Mouse (Mus musculus): ENCODE data around the gene Pspn. TPM values are rescaled to one million over a fixed set of nuclear protein-coding genes. Genes with fewer than 3 reads are reported as not detected.

The Pspn gene
- polyA plus RNA-seq, 1 experiment from 2014 or later: 0.37 TPM

DNA sequence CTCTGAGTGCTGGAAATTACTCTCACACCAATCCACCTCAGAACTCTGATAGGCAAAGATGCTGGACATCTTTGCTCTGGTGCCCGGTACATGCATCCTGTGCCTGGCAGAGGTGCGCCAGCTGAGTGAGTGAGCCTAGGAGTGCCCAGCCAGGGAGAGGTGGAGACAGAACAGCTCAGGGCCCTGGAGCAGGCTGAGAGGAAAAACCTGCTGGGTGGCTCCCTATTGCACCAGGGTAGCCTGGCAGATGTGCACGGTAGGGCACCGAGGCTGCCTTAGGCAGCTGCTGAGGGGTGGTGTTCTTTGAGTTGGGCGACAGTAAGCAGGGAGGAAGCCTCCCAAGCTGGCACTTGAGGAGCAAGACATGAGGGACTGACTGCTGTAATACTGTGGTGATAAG is 17.8 kb downstream of the Pspn start, which contains the start of gene Acer1:
Acer1 (minus strand) TSS at position 114 of the 400 bp plus-strand sequence.
- ATAC-seq: no peak
- no peak within 1 kb of the TSS for H3K27ac ChIP-seq (ENCODE audit: low read length)
- H3K27me3 ChIP-seq (replicated peaks; ENCODE audit: insufficient read depth, low read length): no peaks in the 10 kb centered on the region
- WGBS: 56% methylated on average over 5 of the region's 5 CpGs
- H3K36me3 ChIP-seq (ENCODE audit: insufficient read depth, low read length): no peaks in the 10 kb centered on the region
- TF ChIP-seq CTCF (IDR thresholded peaks at IDR 0.05) (no peak), EP300 (IDR thresholded peaks at IDR 0.05) (no peak)
- H3K4me2 ChIP-seq (replicated peaks; ENCODE audit: low read depth, low read length): no peak within 1 kb of the TSS
- no peaks in the 10 kb centered on the region for H3K4me1 ChIP-seq (ENCODE audit: insufficient read depth, low read depth, low read length)
- no peak within 1 kb of the TSS for H3K9ac ChIP-seq (replicated peaks; ENCODE audit: low read depth)
- H3K4me3 ChIP-seq (ENCODE audit: low read depth, low read length): no peak within 1 kb of the TSS
- no peaks in the 10 kb centered on the region for H3K9me3 ChIP-seq (ENCODE audit: low read length)
- DNase-seq (ENCODE audit: low spot score): no peak

DNA sequence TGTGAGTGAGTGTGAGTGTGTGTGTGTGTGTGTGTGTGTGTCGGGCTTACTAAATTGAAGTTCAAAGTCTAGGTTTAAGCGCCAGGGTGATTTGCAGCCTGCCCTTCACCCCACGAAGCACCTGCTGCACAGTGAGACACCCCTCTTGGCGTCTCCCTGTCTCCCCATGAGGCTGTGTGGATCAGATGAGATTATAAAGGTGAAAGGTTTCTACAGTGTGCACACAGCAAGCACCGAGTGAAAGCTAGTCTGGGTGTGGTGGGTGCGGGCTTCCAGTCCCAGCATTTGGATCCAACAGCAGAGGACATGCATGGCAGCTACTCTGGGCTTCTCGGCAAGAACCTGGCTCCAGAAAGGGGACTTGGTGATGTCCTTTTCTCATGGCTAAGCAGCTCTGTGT is 18.8 kb downstream of the Pspn start:
- WGBS: 73% methylated on average over 7 of the region's 7 CpGs
- Histone ChIP-seq H3K36me3 (ENCODE audit: insufficient read depth, low read length) (no peaks in the 10 kb centered on the region), H3K4me3 (ENCODE audit: low read depth, low read length) (no peak overlapping the region), H3K27ac (ENCODE audit: low read length) (no peak overlapping the region), H3K27me3 (replicated peaks; ENCODE audit: insufficient read depth, low read length) (no peaks in the 10 kb centered on the region), H3K4me1 (ENCODE audit: insufficient read depth, low read depth, low read length) (no peaks in the 10 kb centered on the region), H3K4me2 (replicated peaks; ENCODE audit: low read depth, low read length) (no peak overlapping the region), H3K9ac (replicated peaks; ENCODE audit: low read depth) (no peak overlapping the region), H3K9me3 (ENCODE audit: low read length) (no peaks in the 10 kb centered on the region)
- DNase-seq (ENCODE audit: low spot score): no peak
- no peak for TF ChIP-seq CTCF (IDR thresholded peaks at IDR 0.05)
- no peak for ATAC-seq

DNA sequence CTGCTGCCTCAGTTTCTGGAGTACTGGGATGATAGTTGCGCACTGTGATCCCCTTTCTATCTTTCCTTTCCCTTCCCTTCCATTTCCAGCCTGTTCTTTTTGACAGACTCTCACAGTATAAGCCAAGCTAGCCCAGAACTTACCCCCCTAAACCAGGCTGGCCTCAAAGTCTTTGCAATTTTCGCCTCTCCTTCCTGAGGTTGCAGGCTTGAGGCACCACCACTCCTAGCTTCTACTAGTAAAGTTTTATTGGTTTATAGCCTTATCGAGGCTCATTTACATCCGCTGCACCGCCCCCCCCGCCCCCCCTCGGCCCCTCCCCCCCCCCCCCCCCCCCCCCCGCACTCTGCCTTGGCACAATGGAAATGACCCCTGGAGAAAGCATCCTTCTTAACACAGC is 20.3 kb downstream of the Pspn start:
- no peaks in the 10 kb centered on the region for H3K27me3 ChIP-seq (replicated peaks; ENCODE audit: insufficient read depth, low read length)
- no peak for DNase-seq (ENCODE audit: low spot score)
- no peaks in the 10 kb centered on the region for H3K36me3 ChIP-seq (ENCODE audit: insufficient read depth, low read length)
- no peaks in the 10 kb centered on the region for H3K4me1 ChIP-seq (ENCODE audit: insufficient read depth, low read depth, low read length)
- H3K4me2 ChIP-seq (replicated peaks; ENCODE audit: low read depth, low read length): no peak overlapping the region
- no peaks in the 10 kb centered on the region for H3K9me3 ChIP-seq (ENCODE audit: low read length)
- H3K27ac ChIP-seq (ENCODE audit: low read length): no peak overlapping the region
- H3K9ac ChIP-seq (replicated peaks; ENCODE audit: low read depth): no peak overlapping the region
- H3K4me3 ChIP-seq (ENCODE audit: low read depth, low read length): no peak overlapping the region
- WGBS: 32% methylated on average over 7 of the region's 8 CpGs
- no peak for ATAC-seq
- TF ChIP-seq EP300 (IDR thresholded peaks at IDR 0.05) (no peak), CTCF (IDR thresholded peaks at IDR 0.05) (no peak)

DNA sequence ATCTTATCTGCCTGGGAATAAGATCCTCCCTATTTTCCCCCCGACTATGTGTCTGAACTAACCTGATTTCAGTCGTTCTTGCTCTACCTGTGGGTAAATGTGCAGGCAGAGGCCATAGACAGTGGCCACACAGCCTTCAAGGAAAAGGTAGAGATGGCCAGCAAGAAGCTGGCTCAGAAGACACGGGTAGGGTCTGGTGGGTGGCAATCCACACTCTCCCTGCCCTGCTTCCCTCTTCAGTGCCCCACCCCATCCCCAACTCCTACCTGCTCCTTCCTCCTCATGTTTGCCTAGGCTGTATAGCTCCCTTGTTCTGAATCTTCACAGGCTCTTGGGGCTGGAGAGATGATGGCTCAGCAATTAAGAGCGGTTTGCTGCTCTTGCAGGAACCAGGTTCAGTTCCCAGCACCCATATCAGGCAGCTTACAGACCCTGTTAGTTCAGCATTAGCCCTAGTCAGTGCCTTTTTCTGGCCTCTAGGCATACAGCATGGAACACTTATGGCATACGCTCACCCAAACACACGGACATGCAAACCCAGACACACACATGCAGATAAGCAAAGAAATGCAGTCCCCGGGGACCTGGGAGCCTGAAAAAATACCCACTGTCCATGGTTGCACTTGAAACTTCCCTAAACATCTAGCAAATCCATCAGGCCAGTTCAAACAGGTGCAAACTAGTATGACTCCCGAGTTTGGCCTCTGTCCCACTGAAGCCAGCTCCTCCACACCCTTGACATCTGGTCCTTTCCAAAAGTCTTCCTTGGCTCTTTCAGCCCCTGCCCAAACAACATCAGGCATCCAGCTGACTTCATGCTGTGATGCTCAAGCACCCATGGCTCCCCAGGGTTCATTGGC is 23.1 kb downstream of the Pspn start:
- H3K27ac ChIP-seq (ENCODE audit: low read length): no peak overlapping the region
- H3K4me2 ChIP-seq (replicated peaks; ENCODE audit: low read depth, low read length): no peak overlapping the region
- DNase-seq (ENCODE audit: low spot score) (no peak), ATAC-seq (no peak)
- no peaks in the 10 kb centered on the region for H3K4me1 ChIP-seq (ENCODE audit: insufficient read depth, low read depth, low read length)
- TF ChIP-seq CTCF (IDR thresholded peaks at IDR 0.05) (no peak), EP300 (IDR thresholded peaks at IDR 0.05) (no peak)
- H3K9me3 ChIP-seq (ENCODE audit: low read length): no peaks in the 10 kb centered on the region
- no peak overlapping the region for H3K9ac ChIP-seq (replicated peaks; ENCODE audit: low read depth)
- 64% methylated on average over 8 of the region's 8 CpGs for WGBS
- no peaks in the 10 kb centered on the region for H3K27me3 ChIP-seq (replicated peaks; ENCODE audit: insufficient read depth, low read length)
- H3K36me3 ChIP-seq (ENCODE audit: insufficient read depth, low read length): no peaks in the 10 kb centered on the region
- H3K4me3 ChIP-seq (ENCODE audit: low read depth, low read length): no peak overlapping the region

DNA sequence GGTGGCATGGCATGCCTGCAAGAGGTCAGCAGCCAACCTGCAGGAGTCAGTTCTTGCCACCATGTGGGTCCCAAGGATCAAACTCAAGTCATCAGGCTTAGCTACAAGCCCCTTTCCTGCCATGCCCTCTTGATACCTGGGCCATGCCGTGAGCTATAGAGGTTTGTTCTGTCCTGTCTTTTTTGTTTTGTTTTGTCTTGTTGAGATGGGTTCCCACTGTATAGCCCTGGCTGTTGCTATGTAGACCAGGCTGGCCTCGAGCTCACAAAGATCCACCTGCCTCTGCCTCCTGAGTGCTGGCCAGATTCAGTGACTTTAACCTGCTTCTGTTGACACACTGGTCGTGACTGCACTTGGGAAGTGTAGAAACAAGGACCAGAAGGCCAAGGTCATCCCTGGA is 24.4 kb downstream of the Pspn start:
- Histone ChIP-seq H3K9ac (replicated peaks; ENCODE audit: low read depth) (no peak overlapping the region), H3K27me3 (replicated peaks; ENCODE audit: insufficient read depth, low read length) (no peaks in the 10 kb centered on the region), H3K27ac (ENCODE audit: low read length) (no peak overlapping the region), H3K4me3 (ENCODE audit: low read depth, low read length) (no peak overlapping the region), H3K9me3 (ENCODE audit: low read length) (no peaks in the 10 kb centered on the region), H3K36me3 (ENCODE audit: insufficient read depth, low read length) (no peaks in the 10 kb centered on the region), H3K4me2 (replicated peaks; ENCODE audit: low read depth, low read length) (no peak overlapping the region), H3K4me1 (ENCODE audit: insufficient read depth, low read depth, low read length) (no peaks in the 10 kb centered on the region)
- DNase-seq (ENCODE audit: low spot score): no peak
- TF ChIP-seq EP300 (IDR thresholded peaks at IDR 0.05) (no peak), CTCF (IDR thresholded peaks at IDR 0.05) (no peak)
- WGBS: 70% methylated on average over 3 of the region's 3 CpGs
- no peak for ATAC-seq

DNA sequence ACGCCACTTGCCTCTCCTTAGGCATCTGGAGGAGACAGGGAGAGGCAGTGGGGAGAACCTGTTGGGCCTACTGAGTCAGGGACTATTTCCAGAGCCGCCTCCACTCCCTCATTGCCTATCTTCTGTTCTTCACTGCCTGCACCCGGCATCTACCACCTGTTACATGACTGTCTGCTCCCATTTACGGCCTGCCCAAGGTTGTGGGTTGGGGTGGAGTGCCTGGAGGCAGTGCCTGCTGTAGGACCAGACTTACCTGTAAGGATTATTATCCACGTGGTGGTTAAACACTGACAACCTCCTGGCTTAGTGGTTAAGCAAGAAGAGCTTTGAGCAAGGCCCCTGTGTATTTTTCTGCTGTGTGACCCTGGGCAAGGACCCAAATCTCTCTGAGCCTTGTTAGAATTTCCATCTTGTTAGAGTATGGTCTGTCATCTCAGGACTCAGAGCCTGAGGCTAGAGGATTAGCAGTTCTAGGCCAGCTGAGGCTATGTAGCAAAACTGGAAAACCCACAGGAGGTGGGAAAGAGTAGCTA is 25.0 kb downstream of the Pspn start:
- Histone ChIP-seq H3K36me3 (ENCODE audit: insufficient read depth, low read length) (no peaks in the 10 kb centered on the region), H3K4me2 (replicated peaks; ENCODE audit: low read depth, low read length) (no peak overlapping the region), H3K4me1 (ENCODE audit: insufficient read depth, low read depth, low read length) (no peaks in the 10 kb centered on the region), H3K9me3 (ENCODE audit: low read length) (no peaks in the 10 kb centered on the region), H3K9ac (replicated peaks; ENCODE audit: low read depth) (no peak overlapping the region), H3K27ac (ENCODE audit: low read length) (no peak overlapping the region), H3K27me3 (replicated peaks; ENCODE audit: insufficient read depth, low read length) (no peaks in the 10 kb centered on the region), H3K4me3 (ENCODE audit: low read depth, low read length) (no peak overlapping the region)
- TF ChIP-seq CTCF (IDR thresholded peaks at IDR 0.05) (no peak), EP300 (IDR thresholded peaks at IDR 0.05) (no peak)
- ATAC-seq (no peak), DNase-seq (ENCODE audit: low spot score) (no peak)
- WGBS: 64% methylated on average over 5 of the region's 5 CpGs
